Mouse (Mus musculus) hindlimb bud, embryonic 11.5 days (tissue): ENCODE data around the gene Fam185a.

Source experiments
- DNase-seq: peaks from one replicate; pipeline ENCODE4 v3.0.0-alpha.2; 2012; ENCODE audit warnings: low read depth, low spot score; ENCODE audit errors: extremely low spot score

Gene Fam185a

GRCm38 (mm10) chr5:21420609-21421008 lies 4.1 kb upstream of the Fam185a start:
- no peak for DNase-seq

GRCm38 (mm10) chr5:21426666-21427065 lies 1.9 kb downstream of the Fam185a start:
- no peak for DNase-seq

GRCm38 (mm10) chr5:21434148-21434929 lies 9.6 kb downstream of the Fam185a start:
- no peak for DNase-seq

GRCm38 (mm10) chr5:21436471-21436975 lies 11.8 kb downstream of the Fam185a start:
- DNase-seq, result no peak

GRCm38 (mm10) chr5:21438428-21438827 lies 13.7 kb downstream of the Fam185a start:
- no peak for DNase-seq

GRCm38 (mm10) chr5:21439446-21440110 lies 14.8 kb downstream of the Fam185a start:
- DNase-seq, result no peak

- no peak for DNase-seq
Measured at GRCm38 (mm10) chr5:21440833-21441530, 16.2 kb downstream of the Fam185a start.

GRCm38 (mm10) chr5:21467387-21467786 lies 42.6 kb downstream of the Fam185a start:
- DNase-seq, result no peak

GRCm38 (mm10) chr5:21468100-21468499 lies 43.3 kb downstream of the Fam185a start:
- DNase-seq, result no peak

- DNase-seq, result no peak
Measured at GRCm38 (mm10) chr5:21478428-21478827, 53.7 kb downstream of the Fam185a start.

GRCm38 (mm10) chr5:21479746-21480145 lies 55.0 kb downstream of the Fam185a start:
- no peak for DNase-seq

- no peak for DNase-seq
Measured at GRCm38 (mm10) chr5:21481521-21481920, 56.8 kb downstream of the Fam185a start.

- DNase-seq, result no peak
Measured at GRCm38 (mm10) chr5:21482446-21483222, 57.9 kb downstream of the Fam185a start.

- DNase-seq, result no peak
Measured at GRCm38 (mm10) chr5:21483275-21483674, 58.5 kb downstream of the Fam185a start.

GRCm38 (mm10) chr5:21485197-21485829 lies 60.6 kb downstream of the Fam185a start:
- DNase-seq, result no peak

GRCm38 (mm10) chr5:21486798-21487197 lies 62.0 kb downstream of the Fam185a start:
- DNase-seq, result no peak

GRCm38 (mm10) chr5:21487306-21487705 lies 62.5 kb downstream of the Fam185a start:
- no peak for DNase-seq

GRCm38 (mm10) chr5:21487716-21488115 lies 63.0 kb downstream of the Fam185a start:
- no peak for DNase-seq

GRCm38 (mm10) chr5:21488506-21488905 lies 63.7 kb downstream of the Fam185a start:
- DNase-seq, result no peak

GRCm38 (mm10) chr5:21489135-21489534 lies 64.4 kb downstream of the Fam185a start:
- no peak for DNase-seq
